Mouse (Mus musculus) lung, postnatal 14 days (tissue): Measurements from ENCODE around the gene Magea2.
"Not testable (repeated sequence)": the region's sequence is repeated elsewhere in the genome, so short reads cannot be mapped to it uniquely, and the experiment has no call there.

ENCODE experiments used
- DNase-seq: peaks from one replicate; pipeline ENCODE4 v3.0.0; 2021

The Magea2 gene

GRCm38 (mm10) chrX:155093566-155093965 is at the start of gene Magea2:
Gene Magea2, minus strand, starts transcription at chrX:155093666.
- not testable (repeated sequence) for DNase-seq

DNA sequence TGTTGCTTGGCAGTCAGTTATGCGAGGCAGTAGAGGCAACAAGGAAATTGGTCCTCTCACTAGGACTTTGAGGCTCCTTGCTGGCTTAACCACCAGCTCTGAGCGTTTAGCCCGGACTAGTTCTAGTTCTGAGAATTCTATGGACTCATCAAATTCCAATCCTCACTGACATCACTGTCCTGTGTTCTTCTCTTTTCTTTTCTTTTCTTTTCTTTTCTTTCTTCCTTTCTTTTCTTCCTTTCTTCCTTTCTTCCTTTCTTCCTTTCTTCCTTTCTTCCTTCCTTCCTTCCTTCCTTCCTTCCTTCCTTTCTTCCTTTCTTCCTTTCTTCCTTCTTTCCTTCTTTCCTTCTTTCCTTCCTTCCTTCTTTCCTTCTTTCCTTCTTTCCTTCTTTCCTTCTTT is 34.8 kb upstream of the Magea2 start, which contains the start of gene Cldn34b2:
TSS of gene Cldn34b2 (minus strand) at position 101 of the 400 bp plus-strand sequence.
- not testable (repeated sequence) for DNase-seq

- peak; percentile 3 for DNase-seq
Observed at GRCm38 (mm10) chrX:155098024-155098423, 4.6 kb upstream of the Magea2 start.

DNA sequence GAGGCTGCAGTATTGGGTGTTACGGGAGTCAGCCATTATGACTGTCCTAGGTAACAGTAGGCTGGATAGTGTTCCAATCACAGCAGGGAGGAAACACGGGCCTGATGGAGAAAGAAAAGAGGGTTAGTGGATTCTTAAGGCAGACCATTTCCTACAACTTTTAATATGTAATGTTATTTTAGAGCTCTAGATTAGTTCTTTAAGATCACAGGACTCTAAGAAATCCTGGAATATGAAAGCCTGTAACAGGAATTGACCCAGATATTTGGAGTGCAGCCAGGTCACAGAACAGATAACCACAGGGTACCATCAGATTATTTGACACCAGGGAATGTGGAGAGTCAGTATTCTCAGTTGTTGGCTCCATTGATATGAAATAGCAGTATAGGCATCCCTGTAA is 3.8 kb downstream of the Magea2 start, which contains the start of gene Magea1:
TSS of gene Magea1 (minus strand) at position 101 of the 400 bp plus-strand sequence.
- not testable (repeated sequence) for DNase-seq

GRCm38 (mm10) chrX:155063045-155063444 is 30.4 kb downstream of the Magea2 start, which contains the start of gene Magea5:
Gene Magea5, minus strand, starts transcription at chrX:155063145.
- not testable (repeated sequence) for DNase-seq

- DNase-seq = not testable (repeated sequence)
Observed at GRCm38 (mm10) chrX:154995750-154996149, 97.7 kb downstream of the Magea2 start, which contains the start of gene Magea8. Gene Magea8, minus strand, starts transcription at chrX:154995850.
